Mouse (Mus musculus) CH12.LX (cell line): ENCODE data around the gene Focad. TPM values are rescaled to one million over a fixed set of nuclear protein-coding genes. Genes with fewer than 3 reads are reported as not detected.

Experiments used
- DNase-seq: peaks from one replicate; pipeline ENCODE4 v3.0.0-alpha.2; 2013; ENCODE audit errors: extremely low read depth
- H3K27ac ChIP-seq: 2 replicates; pipeline ENCODE4 v1.5.1; 2012; ENCODE audit warnings: low read depth, mild to moderate bottlenecking, control low read depth, moderate library complexity; ENCODE audit not compliant: insufficient read depth
- H3K27me3 ChIP-seq: replicated peaks from 2 replicates; pipeline ENCODE3; 2012; ENCODE audit warnings: inconsistent platforms
- H3K36me3 ChIP-seq, 2 experiments: replicated peaks in 1 of 2; 2 replicates each; pipeline versions ENCODE3 to v1.6.1; 2012; ENCODE audit warnings: inconsistent platforms in 1 of 2, low read length in 1 of 2, mild to moderate bottlenecking in 1 of 2, mixed read lengths in 1 of 2, moderate library complexity in 1 of 2; ENCODE audit not compliant: control insufficient read depth in 1 of 2, insufficient read depth in 1 of 2
- H3K4me1 ChIP-seq, 2 experiments: 2 replicates each; pipeline ENCODE4 v1.6.1; 2012; ENCODE audit warnings: inconsistent platforms in 1 of 2, moderate library complexity in 1 of 2; ENCODE audit not compliant: insufficient read depth in 2 of 2, control insufficient read depth in 1 of 2
- H3K4me2 ChIP-seq: 2 replicates; pipeline ENCODE4 v1.6.1; 2012; ENCODE audit warnings: low read depth, mild to moderate bottlenecking, control low read depth; ENCODE audit not compliant: poor library complexity, insufficient read depth, severe bottlenecking
- H3K4me3 ChIP-seq, 3 experiments: fragments of 150-350 bp in 1 of 3; sonication (generic) in 1 of 3; replicated peaks in 1 of 3; 2 replicates each; pipeline versions ENCODE3 to v1.5.1; 2011 to 2012; ENCODE audit warnings: low read depth in 2 of 3, low read length in 2 of 3, mild to moderate bottlenecking in 2 of 3, moderate library complexity in 2 of 3, control low read depth in 1 of 3, improper control_type of control experiment in 1 of 3, inconsistent platforms in 1 of 3, mixed read lengths in 1 of 3; ENCODE audit not compliant: poor library complexity in 1 of 3
- H3K79me2 ChIP-seq: replicated peaks from 2 replicates; pipeline ENCODE4 v1.6.1; 2012; ENCODE audit warnings: mild to moderate bottlenecking, moderate library complexity; ENCODE audit not compliant: control insufficient read depth, poor library complexity, insufficient read depth, severe bottlenecking; ENCODE audit errors: extremely low read depth
- H3K9ac ChIP-seq: 2 replicates; pipeline ENCODE4 v1.6.1; 2012; ENCODE audit warnings: low read depth, mild to moderate bottlenecking, control low read depth, moderate library complexity; ENCODE audit not compliant: insufficient read depth
- H3K9me3 ChIP-seq: replicated peaks from 2 replicates; pipeline ENCODE3; 2012; ENCODE audit warnings: low read length, inconsistent platforms, mixed read lengths
- BHLHE40 ChIP-seq: IDR thresholded peaks from 2 replicates; pipeline ENCODE4 v1.6.1; 2011; ENCODE audit warnings: mild to moderate bottlenecking, low read depth, low read length, improper control_type of control experiment
- CHD1 ChIP-seq: IDR thresholded peaks from 2 replicates; pipeline ENCODE4 v1.6.1; 2012; ENCODE audit warnings: low read depth, low read length, improper control_type of control experiment, inconsistent platforms
- EP300 ChIP-seq: IDR thresholded peaks from 2 replicates; pipeline ENCODE4 v1.6.1; 2011; ENCODE audit warnings: low read length, improper control_type of control experiment
- GABPA ChIP-seq: IDR thresholded peaks from 2 replicates; pipeline ENCODE4 v1.6.1; 2012; ENCODE audit warnings: low read depth, low read length, improper control_type of control experiment, inconsistent platforms; ENCODE audit not compliant: insufficient replicate concordance
- IRF4 ChIP-seq: IDR thresholded peaks from 2 replicates; pipeline ENCODE4 v1.6.1; 2014; ENCODE audit warnings: low read depth, mild to moderate bottlenecking, inconsistent platforms, low read length, improper control_type of control experiment
- JUN ChIP-seq: IDR thresholded peaks from 2 replicates; pipeline ENCODE4 v1.6.1; 2011; ENCODE audit warnings: low read depth, mild to moderate bottlenecking, low read length, improper control_type of control experiment, moderate library complexity; ENCODE audit not compliant: insufficient read depth
- JUND ChIP-seq: conservative IDR thresholded peaks from 2 replicates; pipeline ENCODE4 v1.6.1; 2011; ENCODE audit warnings: low read depth, low read length, improper control_type of control experiment
- MAFK ChIP-seq: IDR thresholded peaks from 2 replicates; pipeline ENCODE4 v1.6.1; 2011; ENCODE audit warnings: low read length, improper control_type of control experiment; ENCODE audit not compliant: insufficient replicate concordance
- MAZ ChIP-seq: IDR thresholded peaks from 2 replicates; pipeline ENCODE4 v1.6.1; 2012; ENCODE audit warnings: low read depth, mild to moderate bottlenecking, inconsistent platforms, low read length, improper control_type of control experiment, moderate library complexity
- POLR2A ChIP-seq: IDR thresholded peaks from 2 replicates; pipeline ENCODE4 v1.6.1; 2011; ENCODE audit warnings: low read depth, mild to moderate bottlenecking, improper control_type of control experiment, low read length
- RCOR1 ChIP-seq: conservative IDR thresholded peaks from 2 replicates; pipeline ENCODE4 v1.6.1; 2012; ENCODE audit warnings: low read depth, mild to moderate bottlenecking, inconsistent platforms, low read length, improper control_type of control experiment
- ZNF384 ChIP-seq: IDR thresholded peaks from 2 replicates; pipeline ENCODE4 v1.6.1; 2012; ENCODE audit warnings: low read depth, low read length, improper control_type of control experiment, inconsistent platforms
- dilution Hi-C: fragments of 300-500 bp; cut with MboI; formaldehyde crosslinking; loops from 2 replicates; pipeline ENCODE4 v1.14.3; 2020; ENCODE audit warnings: low sequenced_read_pairs; ENCODE audit not compliant: extremely low pct_unique_long_range_greater_than_20kb, extremely low pct_ligation_motif_present
- in situ Hi-C: fragments of 300-500 bp; cut with MboI; formaldehyde crosslinking; loops from 3 replicates; pipeline ENCODE4 v1.14.3; 2019; ENCODE audit warnings: low sequenced_read_pairs, low pct_ligation_motif_present, low pct_unique_long_range_greater_than_20kb, mixed read lengths
- polyA plus RNA-seq: library from polyadenylated mRNA; unstranded; fragments of >175 nt; gene quantifications from 2 replicates; pipeline ENCODE4 v1.2.1, GENCODE M21; 2012; ENCODE audit warnings: low read depth; ENCODE audit not compliant: insufficient read length
- total RNA-seq, 2 experiments: library from RNA; depleted of rRNA; stranded (reverse); fragments of 300-350 nt in 1 of 2; fragments of >200 nt in 1 of 2; gene quantifications; 2 replicates each; pipeline ENCODE4 v1.2.3; 2012 to 2014

Focad gene
- total and polyA plus RNA-seq, 3 experiments, result 17.3 to 18.9 (median 18.2) TPM

GRCm38 (mm10) chr4:88175058-88175974 is 80.9 kb downstream of the Focad start:
- DNase-seq, result no peak
- in situ Hi-C loops, result no loop called here
- H3K4me2 ChIP-seq, result no peak overlapping the region
- no peaks in the 10 kb centered on the region for H3K27me3 ChIP-seq
- dilution Hi-C loops, result no loop called here
- no peak overlapping the region for H3K27ac ChIP-seq
- no peaks in the 10 kb centered on the region for H3K9me3 ChIP-seq
- peaks cover 2 to 9% of the 10 kb centered on the region in 2 experiments; a peak in 1 of 4 replicates for H3K4me1 ChIP-seq
- TF ChIP-seq MAFK (no peak), ZNF384 (no peak), JUND (no peak), RCOR1 (no peak), POLR2A (no peak), BHLHE40 (no peak), CHD1 (no peak), GABPA (no peak)
- H3K4me3 ChIP-seq, result no peak overlapping the region
- no peaks in the 10 kb centered on the region for H3K79me2 ChIP-seq
- H3K9ac ChIP-seq, result no peak overlapping the region
- peaks cover 0 to 22% of the 10 kb centered on the region in 2 experiments for H3K36me3 ChIP-seq

- TF ChIP-seq IRF4, result peak; percentile 31; the same call in 1 of the 2 replicates
- peak; percentile 35; the same call in 1 of the 2 replicates for TF ChIP-seq JUND
- TF ChIP-seq JUN, result 0 out of 2 replicates have a peak, but pooled peaks have one; percentile 24
- peak; percentile 69 for TF ChIP-seq EP300
- no peak for TF ChIP-seq MAZ
- H3K27ac ChIP-seq, result no peak overlapping the region
- H3K36me3 ChIP-seq, result peaks cover 0 to 32% of the 10 kb centered on the region in 2 experiments
- H3K9ac ChIP-seq, result no peak overlapping the region
- H3K27me3 ChIP-seq, result no peaks in the 10 kb centered on the region
- H3K4me1 ChIP-seq, result peaks cover 2 to 9% of the 10 kb centered on the region in 2 experiments; a peak in 1 of 4 replicates
- H3K9me3 ChIP-seq, result no peaks in the 10 kb centered on the region
- in situ Hi-C loops, result no loop called here
- dilution Hi-C loops, result no loop called here
- DNase-seq, result peak; percentile 21
- H3K4me3 ChIP-seq, result no peak overlapping the region
- no peaks in the 10 kb centered on the region for H3K79me2 ChIP-seq
- no peak overlapping the region for H3K4me2 ChIP-seq
These were observed 84.9 kb downstream of the Focad start for GRCm38 (mm10) chr4:88179296-88179695.
